Mouse (Mus musculus) heart, postnatal 0 days (tissue): ENCODE data around the gene 3110040N11Rik.

Experiments
- CTCF ChIP-seq: IDR thresholded peaks from 2 replicates; pipeline ENCODE4 v1.5.1; 2016; ENCODE audit warnings: antibody characterized with exemption, control low read depth, low read depth
- EP300 ChIP-seq: IDR thresholded peaks from 2 replicates; pipeline ENCODE4 v1.6.1; 2016; ENCODE audit warnings: antibody characterized with exemption, low read depth

GRCm38 (mm10) chr7:81789095-81789757, at the start of gene 3110040N11Rik:
- TF ChIP-seq CTCF (peak; percentile 61), EP300 (no peak)
